Mouse (Mus musculus) megakaryocyte, embryonic 14.5 days (primary cell): ENCODE measurements around the gene Lce1m. TPM values are rescaled to one million over a fixed set of nuclear protein-coding genes. Genes with fewer than 3 reads are reported as not detected.
"Not testable (repeated sequence)": the region's sequence is repeated elsewhere in the genome, so short reads cannot be mapped to it uniquely, and the experiment has no call there.

Experiments
- H3K27me3 ChIP-seq: replicated peaks from 2 replicates; pipeline ENCODE3; 2012; ENCODE audit warnings: inconsistent platforms
- H3K36me3 ChIP-seq: replicated peaks from 2 replicates; pipeline ENCODE3; 2012; ENCODE audit warnings: low read length, inconsistent platforms, mixed read lengths
- H3K4me1 ChIP-seq: 2 replicates; pipeline ENCODE4 v1.6.1; 2012; ENCODE audit warnings: inconsistent platforms
- H3K4me3 ChIP-seq: replicated peaks from 2 replicates; pipeline ENCODE3; 2012; ENCODE audit warnings: moderate library complexity, mild to moderate bottlenecking, inconsistent platforms
- H3K9me3 ChIP-seq: 2 replicates; pipeline ENCODE4 v1.6.1; 2012; ENCODE audit warnings: inconsistent platforms
- FLI1 ChIP-seq: IDR thresholded peaks from 2 replicates; pipeline ENCODE4 v1.6.1; 2012; ENCODE audit warnings: low read length, inconsistent platforms, mixed read lengths
- GATA1 ChIP-seq: IDR thresholded peaks from 3 replicates; pipeline ENCODE4 v1.6.1; 2012; ENCODE audit warnings: mixed read lengths, low read length, inconsistent platforms, borderline replicate concordance
- polyA plus RNA-seq: library from polyadenylated mRNA; stranded (reverse); fragments of >175 nt; gene quantifications from 2 replicates; pipeline ENCODE4 v1.2.3, GENCODE M21; 2012; ENCODE audit warnings: low replicate concordance; ENCODE audit not compliant: insufficient read depth

Gene Lce1m
- polyA plus RNA-seq = not detected in 2 replicates

DNA sequence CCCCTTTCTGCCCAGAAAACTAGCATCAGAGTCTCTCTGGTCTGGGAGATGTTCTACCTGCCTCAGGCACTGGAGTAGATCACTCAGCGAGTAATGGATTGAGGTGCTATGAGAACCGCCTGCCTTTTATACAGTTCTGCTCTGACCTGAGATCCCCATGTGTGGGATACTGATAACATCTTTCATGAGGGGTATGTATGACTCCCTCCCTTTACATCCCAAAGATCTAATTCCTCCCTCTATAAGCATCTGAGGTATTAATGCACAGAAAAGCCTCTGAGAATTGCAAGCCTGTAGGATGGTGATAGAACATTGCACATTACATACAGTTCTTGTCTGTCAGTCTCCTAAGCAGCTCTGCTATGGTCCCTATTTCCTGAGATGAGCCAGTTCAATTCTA is at the start of gene Lce1m:
Lce1m (minus strand) TSS at position 101 of the 400 bp plus-strand sequence.
- Histone ChIP-seq H3K9me3 (no peaks in the 10 kb centered on the region), H3K27me3 (peaks cover 13% of the 10 kb centered on the region), H3K4me3 (peak within 1 kb of the TSS; percentile 38), H3K36me3 (no peaks in the 10 kb centered on the region), H3K4me1 (peaks cover 4% of the 10 kb centered on the region)
- TF ChIP-seq GATA1 = no peak
- no peak for TF ChIP-seq FLI1

DNA sequence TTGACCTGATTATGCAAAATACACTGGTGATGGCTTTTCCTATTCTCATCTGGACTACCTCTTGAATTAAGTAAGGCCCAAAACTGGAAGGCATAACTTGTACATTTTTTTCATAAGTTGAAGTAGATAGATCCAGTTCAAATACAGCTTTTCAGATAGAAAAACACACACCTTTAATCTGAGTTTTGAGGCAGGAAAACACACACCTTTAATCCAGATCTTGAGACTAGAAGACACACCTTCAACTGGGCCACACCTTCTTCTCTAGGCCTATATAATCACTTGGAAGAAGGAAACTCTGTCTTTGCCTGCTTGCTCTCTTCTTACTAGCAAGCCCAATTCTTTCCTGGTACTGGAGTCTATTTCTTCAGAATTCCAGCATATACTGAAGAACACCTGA is 49.7 kb upstream of the Lce1m start, which contains the start of gene Gm4858:
Gm4858 (plus strand) TSS at position 301 of the 400 bp plus-strand sequence.
- H3K9me3 ChIP-seq, H3K36me3 ChIP-seq, H3K27me3 ChIP-seq, H3K4me1 ChIP-seq, H3K4me3 ChIP-seq: not testable (repeated sequence)

DNA sequence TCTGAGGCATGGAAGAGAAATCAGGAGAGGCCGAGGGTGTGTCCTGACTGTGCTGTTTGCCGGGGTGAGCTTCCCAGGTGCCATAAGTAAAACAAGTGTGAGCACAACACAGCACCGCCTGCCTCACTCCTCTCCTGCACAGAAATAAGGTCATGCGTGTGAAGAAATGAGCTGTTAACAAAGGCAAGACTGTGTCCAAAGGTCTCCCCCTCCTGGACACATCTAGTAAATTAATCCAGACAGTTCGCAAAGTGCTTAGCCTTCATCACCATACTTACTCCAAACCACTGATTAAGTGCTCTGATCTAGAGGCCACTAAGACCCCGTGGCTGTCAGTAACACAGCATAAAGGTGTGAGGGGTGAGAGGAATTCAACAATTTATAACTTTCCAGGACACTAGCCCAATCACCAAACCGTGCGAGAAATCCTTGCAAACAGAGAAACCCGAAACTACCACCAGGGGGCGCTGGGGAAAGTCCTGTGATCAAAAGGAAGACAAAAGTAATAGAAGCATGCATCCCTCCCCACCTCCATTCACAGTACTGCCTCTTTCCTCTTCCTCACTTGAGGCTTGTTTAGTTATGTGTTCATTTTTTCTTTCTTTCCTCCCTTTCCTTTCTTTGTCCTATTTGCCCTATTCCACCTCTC is 34.1 kb upstream of the Lce1m start:
- TF ChIP-seq GATA1 (no peak), FLI1 (no peak)

DNA sequence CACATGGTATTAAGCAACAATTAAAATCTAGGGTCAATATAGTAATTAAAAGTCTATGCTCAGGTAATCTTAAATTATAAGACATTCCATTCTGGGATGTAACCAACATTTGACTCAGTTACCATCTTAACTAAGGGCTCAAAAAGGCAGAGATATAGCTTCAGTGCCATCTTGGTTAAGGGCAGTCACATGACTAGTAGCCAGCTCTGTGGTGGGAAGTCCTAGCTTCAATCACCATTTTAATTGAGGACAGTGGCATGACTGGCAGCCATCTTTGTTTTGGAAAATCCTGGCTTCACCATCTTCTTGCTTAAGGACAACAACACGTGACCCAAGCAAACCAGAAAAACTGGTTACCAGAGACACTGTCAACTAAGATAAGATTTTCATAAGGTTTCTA is 31.3 kb upstream of the Lce1m start:
- Histone ChIP-seq H3K9me3 (peaks cover 8% of the 10 kb centered on the region; the same call in 1 of the 2 replicates), H3K4me1 (no peaks in the 10 kb centered on the region), H3K4me3 (no peak overlapping the region), H3K36me3 (no peaks in the 10 kb centered on the region), H3K27me3 (no peaks in the 10 kb centered on the region)
- TF ChIP-seq GATA1 = no peak
- TF ChIP-seq FLI1 = no peak

More for the DNA sequence above, 34.1 kb upstream of the Lce1m start:
- H3K4me1 ChIP-seq = no peaks in the 10 kb centered on the region
- H3K4me3 ChIP-seq = no peak overlapping the region
- no peaks in the 10 kb centered on the region for H3K27me3 ChIP-seq
- H3K36me3 ChIP-seq = no peaks in the 10 kb centered on the region
- H3K9me3 ChIP-seq = peaks cover 11% of the 10 kb centered on the region; the same call in 1 of the 2 replicates

DNA sequence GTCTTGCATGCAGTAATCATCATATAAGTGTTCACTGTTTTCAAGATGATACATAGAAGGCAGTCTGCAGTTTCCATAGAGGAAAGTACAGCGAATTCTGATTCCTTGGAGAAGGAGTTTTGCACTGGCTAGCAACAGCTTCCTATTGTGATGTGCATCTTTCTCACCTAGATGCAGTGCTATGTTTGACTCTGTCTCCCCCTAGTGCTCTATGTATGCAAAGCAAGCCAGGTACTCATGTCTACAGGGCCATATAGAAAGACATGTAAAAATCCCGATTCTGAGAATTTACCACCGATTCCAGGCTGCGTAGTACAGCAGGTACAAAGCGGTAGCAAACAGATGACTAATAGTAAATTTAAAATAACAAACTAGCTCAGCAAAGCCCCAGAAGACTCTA is 12.6 kb upstream of the Lce1m start:
- Histone ChIP-seq H3K4me3 (no peak overlapping the region), H3K4me1 (no peaks in the 10 kb centered on the region), H3K36me3 (no peaks in the 10 kb centered on the region), H3K9me3 (no peaks in the 10 kb centered on the region), H3K27me3 (no peaks in the 10 kb centered on the region)
- no peak for TF ChIP-seq FLI1
- no peak for TF ChIP-seq GATA1

DNA sequence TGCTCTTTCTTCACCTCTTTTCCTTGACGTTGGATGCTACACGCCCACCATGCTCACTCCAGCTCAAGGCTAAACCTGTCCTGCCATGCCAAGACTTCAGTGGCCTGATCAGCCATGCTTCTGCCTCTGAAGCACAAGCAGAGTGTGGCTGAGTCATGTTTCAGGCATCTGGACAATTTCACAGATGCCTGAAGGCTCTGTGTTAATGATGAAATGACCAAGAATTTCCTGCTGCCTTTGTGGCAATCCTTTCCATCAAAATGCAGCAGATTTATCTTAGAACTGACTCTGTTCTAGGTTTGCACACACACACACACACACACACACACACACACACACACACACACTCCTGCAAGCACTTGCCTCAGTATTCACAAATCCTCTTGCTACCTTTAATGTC is 6.6 kb upstream of the Lce1m start:
- H3K4me3 ChIP-seq = no peak overlapping the region
- TF ChIP-seq GATA1 = no peak
- TF ChIP-seq FLI1 = no peak
- no peaks in the 10 kb centered on the region for H3K36me3 ChIP-seq
- H3K4me1 ChIP-seq = no peaks in the 10 kb centered on the region
- no peaks in the 10 kb centered on the region for H3K27me3 ChIP-seq
- 0 out of 2 replicates have a peak, but pooled peaks cover 3% of the 10 kb centered on the region for H3K9me3 ChIP-seq

DNA sequence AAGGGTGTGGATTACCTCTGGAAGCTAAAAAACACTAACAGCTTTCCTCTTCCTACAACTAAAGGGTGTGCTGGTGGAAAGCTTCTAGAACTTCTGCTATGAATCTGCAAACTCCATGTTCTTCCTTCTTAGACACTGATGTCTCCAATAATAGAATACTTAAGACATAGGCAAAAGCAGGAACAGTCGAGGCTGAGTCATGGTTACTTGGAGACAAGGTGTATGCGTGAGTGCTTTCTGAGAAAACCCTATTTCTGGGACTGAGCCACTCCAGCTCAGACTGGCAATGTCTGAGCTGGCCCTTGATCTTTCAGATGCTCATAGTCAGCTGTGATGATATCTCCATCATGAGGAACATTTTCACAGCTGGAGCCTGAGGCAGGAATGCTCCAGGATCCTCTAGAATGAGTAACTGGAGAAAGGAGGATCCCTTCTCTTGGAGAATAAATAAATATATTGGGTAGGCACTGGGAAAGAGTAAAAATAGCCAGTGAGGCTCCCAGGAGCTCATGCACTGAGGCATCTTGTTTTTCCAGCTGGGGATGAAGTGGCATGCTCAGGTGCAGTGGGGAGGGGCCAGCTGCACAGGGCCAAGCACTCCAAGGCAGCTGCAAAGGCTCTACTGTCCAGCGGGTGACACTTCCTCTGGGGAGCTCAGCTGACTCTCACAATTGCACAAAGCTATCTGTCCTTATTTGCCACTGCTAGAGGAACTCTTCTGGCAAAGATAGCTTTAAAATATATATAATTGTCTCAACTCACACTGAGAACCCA is 4.7 kb upstream of the Lce1m start:
- 0 out of 2 replicates have a peak, but pooled peaks cover 3% of the 10 kb centered on the region for H3K9me3 ChIP-seq
- H3K4me1 ChIP-seq = no peaks in the 10 kb centered on the region
- TF ChIP-seq GATA1 (no peak), FLI1 (no peak)
- H3K36me3 ChIP-seq = no peaks in the 10 kb centered on the region
- H3K4me3 ChIP-seq = no peak overlapping the region
- no peaks in the 10 kb centered on the region for H3K27me3 ChIP-seq

DNA sequence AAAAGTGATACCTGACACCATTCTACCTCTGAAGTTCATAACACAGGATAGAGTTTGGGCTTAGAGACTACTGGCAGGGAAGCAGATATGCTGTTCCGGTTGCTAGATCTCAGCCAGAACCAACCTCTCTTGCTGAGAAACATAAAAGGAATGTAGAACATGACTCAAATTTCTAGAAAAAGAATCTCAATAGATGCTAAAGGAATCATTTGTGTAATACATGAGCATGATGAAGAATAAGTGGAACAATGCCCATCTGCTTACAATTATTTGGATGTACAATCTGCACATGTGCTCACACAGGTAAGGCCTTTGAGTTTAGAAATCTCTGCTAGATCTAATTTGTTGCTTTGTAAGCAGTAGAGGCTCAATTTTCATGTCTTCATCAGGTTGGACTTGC is 2.3 kb upstream of the Lce1m start:
- H3K9me3 ChIP-seq = 0 out of 2 replicates have a peak, but pooled peaks cover 3% of the 10 kb centered on the region
- H3K27me3 ChIP-seq = no peaks in the 10 kb centered on the region
- TF ChIP-seq FLI1 (no peak), GATA1 (no peak)
- H3K4me3 ChIP-seq = no peak overlapping the region
- H3K4me1 ChIP-seq = no peaks in the 10 kb centered on the region
- H3K36me3 ChIP-seq = no peaks in the 10 kb centered on the region

DNA sequence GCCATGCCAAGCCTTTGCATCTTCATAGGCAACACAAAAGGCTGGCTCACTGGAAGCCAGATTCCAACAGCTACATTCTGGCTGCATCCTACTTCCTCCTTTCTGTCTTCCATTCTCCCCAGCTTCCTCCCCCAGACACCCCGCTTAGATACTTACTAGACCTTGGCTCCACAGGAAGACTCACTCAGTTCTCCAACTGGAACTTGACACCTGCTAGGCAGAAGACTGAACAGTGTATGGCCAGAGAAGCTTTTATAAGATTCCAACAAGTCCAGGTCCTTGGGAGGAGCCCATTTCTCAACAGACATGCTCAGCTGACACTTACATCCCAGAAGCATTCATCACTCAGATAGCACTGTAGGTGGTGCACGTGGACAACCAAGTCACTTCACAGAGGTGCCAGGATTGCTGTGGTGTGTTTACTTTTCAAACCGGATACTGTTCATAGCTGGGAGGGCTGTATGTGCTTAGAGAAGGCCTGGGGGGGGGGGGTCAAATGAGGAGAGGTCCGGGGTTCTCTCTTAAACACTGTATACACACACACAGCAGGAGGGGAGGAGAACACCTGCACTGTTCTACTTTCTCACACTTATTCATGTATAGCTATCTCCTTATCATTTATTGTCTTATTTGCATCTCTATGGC is 3.3 kb downstream of the Lce1m start, which contains the start of gene Crct1:
Crct1 (minus strand) TSS at position 228 of the 645 bp plus-strand sequence.
- Histone ChIP-seq H3K9me3 (no peaks in the 10 kb centered on the region), H3K27me3 (peaks cover 15% of the 10 kb centered on the region), H3K4me1 (peaks cover 4% of the 10 kb centered on the region), H3K36me3 (no peaks in the 10 kb centered on the region), H3K4me3 (peak within 1 kb of the TSS; percentile 60)
- TF ChIP-seq GATA1 (no peak), FLI1 (no peak)
